Mouse (Mus musculus): Measurements from ENCODE around the gene Tex48. TPM values are rescaled to one million over a fixed set of nuclear protein-coding genes. Genes with fewer than 3 reads are reported as not detected.

Tex48 gene
- total RNA-seq, 2 experiments from 2014 or later: not detected

DNA sequence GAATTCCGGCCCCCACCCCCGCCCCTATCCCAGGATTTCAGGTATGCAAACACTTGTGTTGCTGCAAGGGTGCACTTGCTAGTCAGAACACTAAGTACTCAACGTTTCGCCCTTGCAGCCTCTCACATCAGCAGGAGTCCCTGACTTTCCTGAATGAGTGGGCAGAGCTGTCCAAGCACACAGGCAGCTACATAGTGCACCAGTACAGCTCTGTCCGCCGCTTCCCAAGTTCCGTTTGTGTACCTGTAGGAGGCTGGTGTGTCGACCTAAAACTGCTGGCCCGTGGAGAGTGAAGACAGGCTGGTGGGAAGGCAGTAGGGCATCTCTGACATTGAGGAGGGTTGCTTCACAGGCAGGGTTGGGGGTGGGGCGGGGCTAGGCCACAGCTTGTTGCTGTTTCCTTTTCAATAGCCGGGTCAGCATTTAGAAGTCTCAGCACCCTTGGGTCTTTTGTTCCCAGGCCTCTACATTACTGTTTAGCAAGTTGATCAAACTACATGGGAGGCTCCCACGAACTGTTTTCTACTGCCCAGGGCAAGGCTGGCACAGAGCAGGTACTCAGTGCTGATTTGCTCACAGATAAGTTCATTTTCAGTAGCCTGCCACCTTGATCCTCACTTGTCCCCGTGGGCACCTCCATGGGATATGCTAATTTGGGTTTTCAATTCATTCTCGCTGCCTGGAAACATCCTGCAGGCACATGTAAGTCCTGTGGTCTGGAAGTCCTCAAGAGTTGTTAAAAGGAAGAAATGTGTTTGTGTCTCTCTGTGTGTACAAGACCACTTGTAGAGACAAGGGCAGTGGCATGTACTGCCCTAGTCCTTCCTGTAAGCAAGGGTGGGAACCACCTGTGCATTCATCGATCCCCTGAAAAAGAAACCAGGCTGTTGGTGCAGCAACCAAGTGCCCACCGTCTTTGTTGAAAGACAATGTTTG, 64.8 kb downstream of the Tex48 start:
- no peak for DNase-seq
- intact Hi-C loops (cut with DNase I): loop anchor here (1.0 to 5.0 kb wide), 3 partner anchors 12 to 145 kb away; no protein-coding TSS in a partner anchor

Other genes starting within 250 kb of the Tex48 start
- gene Akna, start 219.1 kb downstream of the Tex48 start, total RNA-seq (2021): 1 to 10 TPM; 3.6 to 4.0 TPM
- gene Whrn, start 126.4 kb downstream of the Tex48 start, total RNA-seq (2021): 10 to 100 TPM; 26.3 to 33.2 TPM
- 100 to 1,000 TPM; 150 to 161 TPM for gene Atp6v1g1, start 77.7 kb downstream of the Tex48 start, total RNA-seq (2021)
- gene Tmem268, start 63.6 kb downstream of the Tex48 start, total RNA-seq (2021): 10 to 100 TPM in 1 of 2 experiments, 1 to 10 TPM in 1; 8.4 to 12.2 TPM
- gene Gm11213, start 17.2 kb downstream of the Tex48 start, total RNA-seq (2021): not detected
- not detected for gene Gm11214, start 41.0 kb upstream of the Tex48 start, total RNA-seq (2021)
- gene Tnfsf15, start 122.7 kb upstream of the Tex48 start, total RNA-seq (2021): not detected
- gene Tnfsf8, start 238.9 kb upstream of the Tex48 start, total RNA-seq (2021): not detected